Mouse (Mus musculus): Measurements from ENCODE around the gene Bckdha.

DNA sequence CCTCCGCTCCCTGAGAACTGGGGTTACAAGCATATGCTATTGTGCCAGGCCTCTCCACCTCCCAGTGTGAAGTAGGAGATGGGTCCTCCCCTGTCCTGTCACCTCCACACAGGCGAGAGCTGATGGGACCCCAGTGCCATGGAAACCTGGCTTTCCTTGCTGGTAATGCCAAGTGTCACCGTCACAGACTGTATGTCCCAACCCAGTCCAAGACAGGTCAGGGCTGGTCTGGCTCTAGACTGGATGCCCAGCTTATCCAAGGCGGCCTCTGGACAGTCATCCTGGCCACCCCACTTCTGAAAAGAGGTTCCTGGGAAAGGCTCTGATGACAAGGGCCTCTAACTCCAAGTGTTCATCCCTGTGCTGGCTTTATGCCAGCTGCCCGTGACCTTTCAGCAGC lies 21.7 kb downstream of the Bckdha start:
- no peak for TF ChIP-seq GATA1 (IDR thresholded peaks at IDR 0.05; ENCODE audit: low read length)
- TF ChIP-seq TAL1 (IDR thresholded peaks at IDR 0.05; ENCODE audit: low read length): no peak

Measured in erythroblast, embryonic 14.5 days (primary cell).